Mouse (Mus musculus) adrenal gland, postnatal 36 days (tissue): ENCODE measurements around the gene Btbd2. TPM values are rescaled to one million over a fixed set of nuclear protein-coding genes. Genes with fewer than 3 reads are reported as not detected.
"Not testable (repeated sequence)": the region's sequence is repeated elsewhere in the genome, so short reads cannot be mapped to it uniquely, and the experiment has no call there.

Source experiments
- DNase-seq, 2 experiments: peaks; one replicate each; pipeline ENCODE4 v3.0.0; 2021; ENCODE audit warnings: mixed read lengths in 1 of 2
- total RNA-seq, 2 experiments: library from RNA; stranded (reverse); gene quantifications; 2 replicates each; pipeline ENCODE4 v1.2.3; 2021

The Btbd2 gene
- total RNA-seq, 2 experiments from 2014 or later = 61.7 to 71.2 TPM

GRCm38 (mm10) chr10:80649910-80650309 lies 7.0 kb downstream of the Btbd2 start:
- not testable (repeated sequence) for DNase-seq

GRCm38 (mm10) chr10:80646936-80647335 lies 9.9 kb downstream of the Btbd2 start:
- no peak for DNase-seq

DNA sequence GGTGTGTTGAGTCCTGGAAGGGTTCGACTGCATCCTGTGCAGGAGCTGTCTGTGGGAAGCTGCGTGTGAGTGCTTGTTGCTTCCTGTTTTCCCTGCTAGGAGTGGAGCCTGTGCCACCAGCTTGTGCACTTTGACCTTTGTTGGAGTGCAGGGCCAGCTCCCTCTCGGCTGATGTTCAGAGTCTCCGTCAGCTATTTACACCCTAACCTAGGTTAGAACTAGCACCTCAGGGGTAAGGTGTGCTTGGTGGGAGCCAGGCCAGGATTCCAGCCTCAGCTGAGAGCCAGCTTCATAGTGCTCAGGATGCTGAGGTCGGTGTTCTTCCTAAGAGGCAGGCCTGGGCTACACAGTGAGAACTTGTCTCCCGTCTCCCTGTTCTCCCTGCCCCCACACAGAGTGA lies 21.5 kb downstream of the Btbd2 start:
- no peak for DNase-seq

DNA sequence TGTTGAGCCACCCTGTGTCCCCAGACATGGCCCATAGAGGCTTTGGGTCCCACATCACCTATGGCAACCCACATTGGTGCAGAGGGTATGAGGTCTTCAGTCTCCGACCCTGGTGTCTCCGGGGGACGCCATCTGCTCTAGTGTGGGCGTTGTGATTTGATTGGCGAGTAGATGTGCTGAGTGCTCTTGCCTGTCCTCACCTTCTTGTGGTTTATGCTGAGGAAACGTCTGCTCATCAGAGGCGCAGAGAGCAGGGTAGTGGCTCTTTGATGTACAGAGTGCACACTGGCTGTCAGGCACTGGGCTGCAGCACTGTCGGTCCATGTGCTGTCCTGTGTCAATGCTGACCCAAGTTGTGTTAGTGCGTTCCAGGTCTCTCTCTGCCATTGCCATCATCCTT lies 27.9 kb downstream of the Btbd2 start:
- DNase-seq = no peak

- peak in 1 of 2 experiments; percentile 40 for DNase-seq
Observed at GRCm38 (mm10) chr10:80627685-80628084, 29.2 kb downstream of the Btbd2 start.

GRCm38 (mm10) chr10:80625764-80626163 lies 31.1 kb downstream of the Btbd2 start:
- DNase-seq = no peak

- peak; percentile 73 to 80 for DNase-seq
Observed at GRCm38 (mm10) chr10:80623457-80624191, 33.2 kb downstream of the Btbd2 start.

DNA sequence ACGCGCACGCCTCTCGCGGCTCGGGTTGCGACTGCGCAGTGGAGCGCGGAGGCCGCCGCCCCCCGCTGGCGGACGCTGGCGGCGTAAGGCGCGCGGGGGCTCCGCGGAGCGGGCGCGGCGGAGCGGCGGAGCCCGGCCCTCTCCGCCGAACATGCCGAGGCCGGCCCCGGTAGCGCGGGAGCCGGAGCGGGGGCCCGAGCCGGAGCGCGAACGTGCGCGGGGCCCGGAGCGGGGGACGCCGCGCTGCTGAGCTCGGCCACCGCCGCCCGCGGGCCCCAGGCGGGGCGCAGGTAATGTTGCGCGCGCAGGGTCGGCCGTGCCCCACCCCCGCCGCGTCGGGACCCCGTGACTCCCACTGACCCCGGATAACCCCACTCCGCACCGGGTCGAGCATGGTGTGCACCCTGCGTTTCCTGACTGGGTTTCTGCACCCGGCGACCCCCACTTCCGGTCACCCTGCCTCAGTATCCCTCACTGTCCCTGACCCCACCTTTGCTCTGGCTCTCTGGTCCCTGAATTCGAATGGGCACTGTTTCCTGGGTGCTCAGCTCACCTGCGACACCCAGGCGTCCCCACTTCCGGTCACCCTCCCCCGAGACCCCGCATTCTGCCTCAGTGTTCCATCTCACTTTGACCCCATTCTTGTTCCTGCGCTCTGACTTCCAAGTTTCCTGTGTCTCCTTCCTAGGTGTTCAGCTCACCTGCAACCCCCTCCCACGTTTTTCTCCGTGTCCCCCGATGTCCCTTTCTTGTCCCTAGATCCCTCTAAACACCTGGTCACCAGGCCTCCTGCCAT lies 34.0 kb downstream of the Btbd2 start, which contains the start of gene Csnk1g2:
TSS of gene Csnk1g2 (plus strand) at position 178 of the 796 bp plus-strand sequence.
- DNase-seq = peak; percentile 40 to 62

GRCm38 (mm10) chr10:80621940-80622660 lies 34.8 kb downstream of the Btbd2 start:
- DNase-seq = peak; percentile 99

GRCm38 (mm10) chr10:80621690-80621939 lies 35.3 kb downstream of the Btbd2 start:
- no peak for DNase-seq

DNA sequence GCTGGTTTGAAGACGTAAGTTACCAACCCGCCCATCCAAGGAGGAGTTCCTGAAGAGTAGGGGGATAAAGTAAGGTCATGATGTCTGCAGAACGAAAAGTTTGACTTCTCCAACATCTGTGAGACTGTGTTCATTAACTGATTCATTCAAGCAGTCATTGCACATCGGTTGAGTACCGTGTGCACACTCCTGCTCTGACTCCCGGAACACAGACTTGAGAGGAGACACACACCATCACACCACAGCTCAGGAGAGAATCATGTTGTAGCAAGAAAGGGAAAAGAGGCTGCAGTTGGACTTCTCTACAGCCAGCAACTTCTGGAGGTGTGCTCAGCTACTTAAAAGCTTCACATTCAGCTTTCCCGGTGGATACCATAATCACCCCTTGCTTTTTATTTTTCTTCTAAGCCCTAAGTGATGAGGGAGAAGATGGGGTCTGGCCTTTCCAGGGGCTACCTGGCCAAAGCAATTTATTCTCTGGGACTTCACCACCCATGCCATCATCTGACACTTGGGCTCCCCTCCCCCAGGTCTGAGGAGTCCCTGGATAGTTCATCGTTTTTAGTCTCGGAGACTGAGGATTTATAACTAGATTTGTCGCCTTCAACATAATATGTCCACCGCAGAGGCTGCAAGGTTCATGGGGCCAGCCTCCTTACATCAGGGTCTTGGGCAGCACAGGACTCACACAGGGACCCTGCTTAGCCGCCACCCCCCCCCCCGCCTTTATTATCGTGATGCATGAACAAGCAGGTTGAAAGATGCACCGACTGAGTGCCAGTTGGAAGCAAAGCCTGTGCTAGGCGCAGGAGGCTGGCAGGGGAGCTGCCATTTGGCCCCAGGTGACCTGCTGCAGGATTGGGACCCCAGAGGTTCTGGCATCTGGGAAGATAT lies 35.8 kb downstream of the Btbd2 start:
- DNase-seq = no peak

DNA sequence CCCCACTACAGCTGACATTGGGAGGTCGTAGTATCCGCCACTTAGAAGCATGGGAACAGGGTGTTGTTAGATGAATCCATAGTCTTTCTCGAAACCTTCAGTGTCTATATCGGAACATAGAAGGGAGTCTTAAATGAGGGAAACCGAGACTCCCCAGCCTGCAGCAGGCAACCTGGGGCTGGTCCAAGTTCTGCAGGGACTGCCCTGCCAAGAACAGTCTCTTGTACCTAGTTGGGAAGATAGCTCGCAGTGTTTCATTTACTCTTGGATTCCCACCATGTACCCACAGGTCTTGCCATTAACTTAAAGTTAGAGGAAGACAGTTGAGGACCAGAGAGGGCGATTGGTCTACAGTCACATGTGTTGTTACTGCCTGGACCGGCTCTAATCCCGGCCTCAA lies 36.5 kb downstream of the Btbd2 start:
- no peak for DNase-seq

DNA sequence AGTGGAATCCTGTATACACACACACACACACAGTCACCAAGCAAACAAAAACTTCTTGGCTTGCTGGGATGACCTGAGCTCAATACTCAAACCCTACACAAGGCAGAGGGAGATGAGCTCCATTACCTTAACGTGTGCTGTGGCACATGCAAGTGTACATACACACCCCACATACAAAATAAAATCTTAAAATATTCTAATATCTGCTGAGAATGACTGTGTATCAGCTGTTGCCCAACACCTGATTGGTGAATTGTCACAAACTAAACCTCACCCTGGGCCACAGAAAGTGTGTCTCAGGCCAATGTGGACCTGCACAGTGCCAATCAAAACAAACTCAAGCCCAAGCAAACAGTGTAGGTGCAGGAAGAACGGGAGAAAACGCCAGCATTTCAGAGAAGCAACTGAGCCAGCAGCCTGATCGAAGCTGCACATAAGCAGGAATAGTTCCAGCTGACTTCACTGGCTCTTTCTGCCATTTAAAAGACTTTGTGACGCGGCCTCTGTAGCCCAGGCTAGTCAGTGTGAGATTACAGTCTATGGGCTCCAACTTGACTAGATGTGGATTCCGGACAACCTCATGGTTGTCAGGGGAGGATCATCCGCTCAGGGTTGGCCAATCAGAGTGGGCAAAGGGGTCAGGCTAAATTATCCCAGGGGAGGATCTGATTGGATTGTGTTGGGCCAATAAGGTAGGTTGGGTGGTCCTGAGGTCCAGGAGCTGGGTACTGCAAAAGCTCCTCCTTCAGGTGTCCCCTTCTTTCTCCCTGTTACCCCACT lies 37.2 kb downstream of the Btbd2 start:
- DNase-seq = no peak

- DNase-seq = peak; percentile 55 to 74
Observed at GRCm38 (mm10) chr10:80618181-80618580, 38.7 kb downstream of the Btbd2 start.

- DNase-seq = no peak
Observed at GRCm38 (mm10) chr10:80614351-80614750, 42.5 kb downstream of the Btbd2 start.

DNA sequence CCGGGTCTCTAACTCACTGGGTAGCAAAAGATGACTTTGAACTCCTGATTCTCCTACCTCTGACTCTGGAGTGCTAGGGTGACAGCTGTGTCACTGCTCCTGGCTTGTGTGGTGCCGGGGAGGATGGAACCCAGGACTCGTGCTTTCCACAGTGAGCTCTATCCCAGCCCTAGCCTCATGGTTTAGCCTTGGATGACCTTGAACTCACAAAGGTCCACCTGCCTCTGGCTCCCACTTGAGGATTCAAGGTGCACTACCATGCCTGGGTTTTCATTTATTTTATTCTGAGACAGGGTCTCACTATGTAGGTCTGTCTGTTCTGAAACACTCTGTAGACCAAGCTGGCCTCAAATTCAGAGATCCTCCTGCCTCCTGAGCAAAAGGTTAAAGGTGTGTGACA lies 43.0 kb downstream of the Btbd2 start:
- no peak for DNase-seq

DNA sequence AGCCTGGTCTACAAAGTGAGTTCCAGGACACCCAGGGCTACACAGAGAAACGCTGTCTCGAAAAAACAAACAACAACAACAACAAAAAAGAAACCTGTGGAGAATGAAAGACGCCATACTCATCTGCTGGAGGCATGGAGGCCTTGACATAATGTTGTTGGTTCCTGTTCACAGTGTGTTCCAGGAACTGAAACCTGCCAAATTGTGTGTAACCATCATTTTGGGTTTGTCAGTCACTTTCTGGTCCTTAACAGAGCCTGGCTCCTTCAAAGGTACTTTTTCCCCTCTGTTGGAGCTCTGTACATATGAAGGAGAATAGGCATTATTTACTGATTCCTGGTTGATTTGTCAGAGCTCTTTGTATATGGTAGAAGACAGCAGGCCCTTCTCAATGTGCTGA lies 45.0 kb downstream of the Btbd2 start:
- DNase-seq = no peak

- DNase-seq = peak; percentile 60 to 73
Observed at GRCm38 (mm10) chr10:80611024-80611423, 45.8 kb downstream of the Btbd2 start.

DNA sequence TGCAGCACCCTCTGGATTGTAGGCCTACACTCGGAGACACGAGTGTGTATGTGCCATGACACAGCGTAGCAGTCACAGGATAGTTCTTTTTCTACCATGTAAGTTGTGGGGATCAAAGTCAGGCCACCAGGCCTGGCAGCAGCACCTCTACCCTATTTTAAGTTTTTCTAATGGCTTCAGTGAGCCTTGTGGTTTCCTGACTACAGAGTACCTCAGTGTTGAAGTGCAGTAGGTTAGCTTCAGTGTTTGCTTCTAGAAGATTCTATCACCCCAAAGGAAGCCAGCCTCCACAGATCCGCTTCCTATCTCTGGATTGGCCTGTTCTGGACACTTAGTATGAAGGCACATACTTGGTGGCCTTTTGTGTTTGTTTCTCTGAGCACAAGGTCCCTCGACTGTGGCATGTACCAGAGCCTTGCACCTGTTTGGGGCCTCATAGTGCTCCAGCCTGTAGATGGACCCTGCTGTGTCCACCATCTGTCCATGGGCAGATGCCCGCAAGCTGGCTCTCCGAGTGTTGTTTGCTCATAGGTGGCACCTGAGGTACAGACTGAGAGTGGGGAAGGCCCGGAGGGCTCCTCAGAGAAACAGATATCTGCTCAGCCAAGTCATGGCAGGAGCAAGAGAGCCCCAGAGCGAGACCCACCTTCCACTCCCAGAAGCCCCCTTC lies 46.6 kb downstream of the Btbd2 start:
- DNase-seq = no peak

GRCm38 (mm10) chr10:80609269-80609924 lies 47.5 kb downstream of the Btbd2 start:
- no peak for DNase-seq
